Mouse (Mus musculus) embryonic facial prominence, embryonic 12.5 days (tissue): ENCODE results near the gene Dcbld2. TPM values are rescaled to one million over a fixed set of nuclear protein-coding genes. Genes with fewer than 3 reads are reported as not detected.
"Not testable (repeated sequence)": the region's sequence is repeated elsewhere in the genome, so short reads cannot be mapped to it uniquely, and the experiment has no call there.

ENCODE experiments used
- ATAC-seq: fragments of 200-750 bp; cut with Nextera tagmentation; 2 replicates; pipeline ENCODE4 v1.8.0; 2017; ENCODE audit not compliant: insufficient number of reproducible peaks, insufficient read depth, low FRiP score, low TSS enrichment
- H3K27ac ChIP-seq: fragments of 300-500 bp; sonication (generic); 2 replicates; pipeline ENCODE4 v1.5.1; 2016; ENCODE audit warnings: mild to moderate bottlenecking
- H3K27me3 ChIP-seq: fragments of 300-500 bp; sonication (generic); 2 replicates; pipeline ENCODE4 v1.6.1; 2016; ENCODE audit warnings: mild to moderate bottlenecking, moderate library complexity
- H3K36me3 ChIP-seq: fragments of 300-500 bp; sonication (generic); 2 replicates; pipeline ENCODE4 v1.6.1; 2016; ENCODE audit warnings: mild to moderate bottlenecking
- H3K4me1 ChIP-seq: fragments of 300-500 bp; sonication (generic); 2 replicates; pipeline ENCODE4 v1.6.1; 2016
- H3K4me2 ChIP-seq: fragments of 300-500 bp; sonication (generic); replicated peaks from 2 replicates; pipeline ENCODE4 v1.6.1; 2016; ENCODE audit warnings: mild to moderate bottlenecking, moderate library complexity
- H3K4me3 ChIP-seq: fragments of 300-500 bp; sonication (generic); 2 replicates; pipeline ENCODE4 v1.5.1; 2016; ENCODE audit warnings: mild to moderate bottlenecking
- H3K9ac ChIP-seq: fragments of 300-500 bp; sonication (generic); 2 replicates; pipeline ENCODE4 v1.6.1; 2016; ENCODE audit warnings: mild to moderate bottlenecking, moderate library complexity
- H3K9me3 ChIP-seq: fragments of 300-500 bp; sonication (generic); 2 replicates; pipeline ENCODE4 v1.6.1; 2016; ENCODE audit warnings: mild to moderate bottlenecking, moderate library complexity
- WGBS: fragments of 180-500 bp; shearing (Covaris S2); methylation state at CpG from one replicate; pipeline ENCODE4 v1.1.7; 2016; 5-methylcytosine and 5-hydroxymethylcytosine counted together
- polyA plus RNA-seq: library from polyadenylated mRNA; unstranded; fragments of >200 nt; fragmentation: Nextera tagmentation; extraction: Ambion mirVana; gene quantifications from 2 replicates; pipeline ENCODE4 v1.2.1, GENCODE M21; 2016

The Dcbld2 gene
- polyA plus RNA-seq, 1 experiment from 2014 or later: 7.5 TPM

DNA sequence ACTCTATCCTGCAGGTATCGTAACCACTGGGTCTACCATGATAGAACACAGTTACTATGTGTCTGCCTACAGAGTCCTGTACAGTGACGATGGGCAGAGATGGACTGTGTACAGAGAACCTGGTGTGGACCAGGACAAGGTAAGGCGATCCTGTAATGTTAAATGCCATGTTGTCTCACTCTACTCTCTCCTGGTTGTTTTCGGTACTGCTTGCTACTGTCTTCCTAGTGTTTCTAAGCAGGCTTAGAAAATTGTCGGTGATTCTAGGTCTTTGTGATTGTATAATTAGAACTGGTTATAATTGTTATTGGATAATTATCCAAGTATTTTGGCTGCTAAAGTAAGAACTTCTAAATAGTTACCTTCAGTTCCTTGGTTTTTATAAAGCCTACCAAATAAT, 43.4 kb downstream of the Dcbld2 start:
- Histone ChIP-seq H3K27me3 (no peaks in the 10 kb centered on the region), H3K4me1 (no peaks in the 10 kb centered on the region), H3K27ac (no peak overlapping the region), H3K9me3 (no peaks in the 10 kb centered on the region), H3K9ac (no peak overlapping the region), H3K36me3 (peaks cover 22% of the 10 kb centered on the region), H3K4me2 (no peak overlapping the region), H3K4me3 (no peak overlapping the region)
- WGBS: 90% methylated on average over 5 of the region's 5 CpGs
- ATAC-seq: no peak

DNA sequence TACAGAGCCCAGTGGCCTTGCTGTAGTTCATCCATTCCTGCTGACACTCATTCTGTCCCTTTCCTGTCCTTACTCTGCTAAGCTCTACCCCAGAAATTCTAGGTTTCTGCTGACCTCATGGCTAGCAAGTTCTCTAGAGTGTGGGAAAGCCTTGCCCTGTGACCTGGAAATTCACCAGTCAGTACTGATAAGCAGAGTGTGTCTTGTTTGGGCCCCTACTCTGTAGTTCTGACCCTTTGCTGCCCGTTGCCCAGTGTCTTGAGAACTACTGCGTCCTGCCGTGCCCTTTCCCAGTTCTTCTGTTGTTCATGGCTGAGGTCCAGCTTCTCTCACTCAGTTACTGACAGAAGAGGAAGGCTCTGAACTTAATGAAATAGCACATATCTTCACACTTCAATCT, 44.9 kb downstream of the Dcbld2 start:
- Histone ChIP-seq H3K36me3 (peaks cover 18% of the 10 kb centered on the region), H3K4me2 (no peak overlapping the region), H3K27me3 (no peaks in the 10 kb centered on the region), H3K4me3 (no peak overlapping the region), H3K27ac (no peak overlapping the region), H3K9me3 (no peaks in the 10 kb centered on the region), H3K9ac (no peak overlapping the region), H3K4me1 (no peaks in the 10 kb centered on the region)
- ATAC-seq: no peak
- WGBS: 71% methylated on average over 3 of the region's 3 CpGs

DNA sequence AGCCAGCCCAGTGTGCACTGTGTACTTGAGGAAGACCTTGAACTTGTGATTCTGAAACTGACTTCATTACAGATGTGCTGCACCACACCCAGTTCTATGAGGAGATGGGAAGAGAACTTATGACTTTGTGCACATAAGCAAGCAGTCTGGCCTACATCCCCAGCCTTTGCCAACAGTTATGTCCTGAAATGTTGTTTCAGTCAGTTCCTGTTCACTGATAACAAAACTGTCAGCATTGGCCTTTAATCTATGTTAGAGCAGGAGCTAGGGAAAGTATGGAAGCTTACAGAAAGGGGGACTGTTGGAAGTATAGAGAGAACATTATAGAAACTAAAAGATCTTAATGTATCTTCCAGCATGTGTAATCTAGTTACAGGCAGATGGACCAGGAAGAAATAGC, 45.6 kb downstream of the Dcbld2 start:
- H3K36me3 ChIP-seq: peaks cover 23% of the 10 kb centered on the region
- no peak for ATAC-seq
- no peak overlapping the region for H3K27ac ChIP-seq
- H3K4me2 ChIP-seq: no peak overlapping the region
- no peaks in the 10 kb centered on the region for H3K4me1 ChIP-seq
- no peak overlapping the region for H3K9ac ChIP-seq
- H3K4me3 ChIP-seq: no peak overlapping the region
- no peaks in the 10 kb centered on the region for H3K27me3 ChIP-seq
- no peaks in the 10 kb centered on the region for H3K9me3 ChIP-seq

DNA sequence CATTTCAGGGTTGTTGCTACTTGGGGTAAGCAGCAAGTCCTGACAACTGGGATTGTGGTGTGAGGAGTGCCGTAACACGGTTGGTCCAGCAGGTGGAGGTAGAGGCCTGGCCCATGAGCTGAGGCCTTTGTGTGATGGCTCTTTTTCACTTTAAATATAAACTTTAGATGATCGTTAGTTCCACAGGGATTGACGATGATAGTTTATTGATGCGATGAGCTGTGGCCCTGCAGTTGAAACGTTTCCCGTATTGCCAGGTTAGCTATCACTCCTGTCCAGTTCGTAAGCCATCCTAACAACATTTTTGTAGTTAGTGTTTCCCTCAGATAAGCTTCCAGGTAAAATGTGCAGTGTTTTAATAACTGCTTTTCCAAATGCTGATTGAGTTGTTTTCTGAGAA, 46.4 kb downstream of the Dcbld2 start:
- H3K4me2 ChIP-seq: no peak overlapping the region
- no peaks in the 10 kb centered on the region for H3K9me3 ChIP-seq
- H3K27ac ChIP-seq: no peak overlapping the region
- no peak overlapping the region for H3K9ac ChIP-seq
- H3K27me3 ChIP-seq: no peaks in the 10 kb centered on the region
- no peaks in the 10 kb centered on the region for H3K4me1 ChIP-seq
- ATAC-seq: no peak
- no peak overlapping the region for H3K4me3 ChIP-seq
- peaks cover 28% of the 10 kb centered on the region for H3K36me3 ChIP-seq
- 74% methylated on average over 8 of the region's 8 CpGs for WGBS

DNA sequence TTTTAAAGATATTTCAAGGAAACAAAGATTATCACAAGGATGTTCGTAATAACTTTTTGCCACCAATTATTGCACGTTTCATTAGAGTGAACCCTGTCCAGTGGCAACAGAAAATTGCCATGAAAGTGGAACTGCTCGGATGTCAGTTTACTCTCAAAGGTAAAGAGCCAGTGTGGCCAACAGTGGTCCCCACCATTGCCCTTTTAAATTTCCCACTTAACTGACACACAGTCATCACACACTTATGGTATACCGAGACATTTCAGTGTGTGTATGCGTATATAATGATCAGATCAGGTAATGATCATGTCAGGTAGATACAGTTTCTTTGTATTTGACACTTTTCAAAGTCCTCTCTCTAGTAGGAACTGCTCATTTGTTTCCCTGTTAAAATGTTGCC, 46.9 kb downstream of the Dcbld2 start:
- WGBS: 86% methylated on average over 5 of the region's 5 CpGs
- H3K27ac ChIP-seq: no peak overlapping the region
- H3K4me1 ChIP-seq: no peaks in the 10 kb centered on the region
- H3K4me2 ChIP-seq: no peak overlapping the region
- ATAC-seq: no peak
- H3K9ac ChIP-seq: no peak overlapping the region
- no peak overlapping the region for H3K4me3 ChIP-seq
- H3K9me3 ChIP-seq: no peaks in the 10 kb centered on the region
- no peaks in the 10 kb centered on the region for H3K27me3 ChIP-seq
- H3K36me3 ChIP-seq: peaks cover 28% of the 10 kb centered on the region

DNA sequence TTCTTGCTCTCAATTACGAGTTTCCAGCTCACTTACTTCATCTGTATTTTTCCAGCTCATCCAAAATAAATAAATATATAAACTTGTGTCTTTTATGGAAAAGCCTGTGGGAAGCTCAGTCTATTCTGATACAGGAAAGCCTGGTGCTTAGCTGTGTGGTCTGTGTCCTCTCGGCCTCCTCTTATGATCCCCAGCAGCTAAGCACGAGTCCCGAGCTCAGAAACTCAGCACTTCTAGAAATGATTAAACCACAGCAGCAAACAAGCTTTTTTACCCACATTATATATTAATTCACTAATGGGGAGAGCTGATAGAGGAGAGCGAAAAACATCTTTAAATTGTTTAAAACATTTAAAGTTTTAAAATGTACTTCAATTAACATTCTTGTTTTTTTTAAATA, 48.2 kb downstream of the Dcbld2 start:
- WGBS: 92% methylated on average over 5 of the region's 5 CpGs
- no peaks in the 10 kb centered on the region for H3K27me3 ChIP-seq

DNA sequence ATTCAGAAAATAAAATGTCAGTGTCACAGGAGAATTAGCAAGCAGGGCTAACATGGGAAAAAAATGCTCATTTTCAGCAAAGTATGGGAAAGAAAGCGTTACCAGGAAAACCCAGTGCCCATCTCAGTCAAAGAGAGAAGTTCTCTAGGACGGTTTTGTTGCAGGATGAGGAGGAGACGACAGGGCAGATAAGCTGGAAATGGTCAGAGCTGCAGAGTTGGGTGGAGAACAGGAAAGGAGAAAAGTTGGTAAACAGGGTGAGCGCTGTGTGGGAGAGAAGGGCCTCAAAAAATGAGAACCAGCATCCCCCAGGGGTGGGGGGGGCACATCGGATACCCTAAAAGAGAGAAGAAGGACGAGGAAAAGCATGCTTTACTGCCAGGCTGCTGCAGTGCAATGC, 48.7 kb downstream of the Dcbld2 start:
- no peaks in the 10 kb centered on the region for H3K9me3 ChIP-seq
- no peak overlapping the region for H3K27ac ChIP-seq
- no peaks in the 10 kb centered on the region for H3K27me3 ChIP-seq
- no peak overlapping the region for H3K4me2 ChIP-seq
- H3K9ac ChIP-seq: no peak overlapping the region
- no peak for ATAC-seq
- no peak overlapping the region for H3K4me3 ChIP-seq
- 82% methylated on average over 6 of the region's 6 CpGs for WGBS
- H3K4me1 ChIP-seq: no peaks in the 10 kb centered on the region
- H3K36me3 ChIP-seq: peaks cover 31% of the 10 kb centered on the region

More for the DNA sequence above, 48.2 kb downstream of the Dcbld2 start:
- ATAC-seq: no peak
- H3K27ac ChIP-seq: no peak overlapping the region
- no peak overlapping the region for H3K9ac ChIP-seq
- H3K4me3 ChIP-seq: no peak overlapping the region
- H3K4me2 ChIP-seq: no peak overlapping the region
- H3K36me3 ChIP-seq: peaks cover 32% of the 10 kb centered on the region
- no peaks in the 10 kb centered on the region for H3K4me1 ChIP-seq
- H3K9me3 ChIP-seq: no peaks in the 10 kb centered on the region

DNA sequence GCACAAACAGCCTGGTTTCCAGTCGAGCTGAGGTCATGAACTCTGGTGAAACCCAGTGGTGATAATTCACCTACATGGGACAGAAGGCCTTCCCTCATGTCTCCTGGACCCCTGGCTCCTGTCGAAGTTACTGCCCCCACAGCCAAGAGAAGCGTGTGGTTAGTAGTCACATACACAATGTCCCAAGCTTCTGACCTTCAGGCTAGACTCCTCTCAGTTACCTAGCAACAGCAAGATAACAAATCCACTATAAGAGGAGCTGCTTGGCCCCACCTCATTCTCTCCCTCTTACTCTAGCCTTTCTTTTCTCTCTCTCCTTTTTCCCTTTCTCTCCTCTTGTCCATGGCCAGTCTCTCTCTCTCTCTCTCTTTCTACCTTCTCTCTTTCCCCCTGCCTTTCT, 51.7 kb downstream of the Dcbld2 start:
- 50% methylated on average over 3 of the region's 3 CpGs for WGBS
- H3K4me1 ChIP-seq, ATAC-seq, H3K9ac ChIP-seq, H3K4me2 ChIP-seq, H3K27me3 ChIP-seq, H3K9me3 ChIP-seq, H3K27ac ChIP-seq, H3K4me3 ChIP-seq: not testable (repeated sequence)
- peaks cover 54% of the 10 kb centered on the region for H3K36me3 ChIP-seq

DNA sequence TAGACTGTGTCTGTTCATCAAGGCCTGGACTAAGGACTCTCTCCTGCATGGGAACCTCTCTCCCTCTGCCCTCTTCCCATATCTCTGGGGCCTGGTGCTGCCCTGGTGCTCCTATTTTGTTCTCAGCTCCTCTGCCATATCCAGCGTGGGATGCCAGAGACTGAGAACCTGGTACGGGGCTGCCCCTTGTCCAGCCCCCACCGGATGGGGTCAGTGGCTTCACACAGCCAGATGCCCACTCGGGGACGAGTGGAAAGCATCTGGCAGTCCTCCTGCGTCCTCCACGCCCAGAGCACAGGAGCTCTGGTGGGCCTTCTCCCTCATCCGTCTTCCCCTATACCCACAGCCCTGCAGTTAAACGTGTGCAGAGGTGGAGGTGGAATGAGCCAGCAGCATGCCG, 52.1 kb downstream of the Dcbld2 start:
- no peak overlapping the region for H3K4me2 ChIP-seq
- H3K9me3 ChIP-seq: no peaks in the 10 kb centered on the region
- no peak overlapping the region for H3K9ac ChIP-seq
- H3K36me3 ChIP-seq: peaks cover 58% of the 10 kb centered on the region
- no peak overlapping the region for H3K4me3 ChIP-seq
- no peak overlapping the region for H3K27ac ChIP-seq
- H3K27me3 ChIP-seq: no peaks in the 10 kb centered on the region
- 91% methylated on average over 10 of the region's 10 CpGs for WGBS
- H3K4me1 ChIP-seq: no peaks in the 10 kb centered on the region
- no peak for ATAC-seq

DNA sequence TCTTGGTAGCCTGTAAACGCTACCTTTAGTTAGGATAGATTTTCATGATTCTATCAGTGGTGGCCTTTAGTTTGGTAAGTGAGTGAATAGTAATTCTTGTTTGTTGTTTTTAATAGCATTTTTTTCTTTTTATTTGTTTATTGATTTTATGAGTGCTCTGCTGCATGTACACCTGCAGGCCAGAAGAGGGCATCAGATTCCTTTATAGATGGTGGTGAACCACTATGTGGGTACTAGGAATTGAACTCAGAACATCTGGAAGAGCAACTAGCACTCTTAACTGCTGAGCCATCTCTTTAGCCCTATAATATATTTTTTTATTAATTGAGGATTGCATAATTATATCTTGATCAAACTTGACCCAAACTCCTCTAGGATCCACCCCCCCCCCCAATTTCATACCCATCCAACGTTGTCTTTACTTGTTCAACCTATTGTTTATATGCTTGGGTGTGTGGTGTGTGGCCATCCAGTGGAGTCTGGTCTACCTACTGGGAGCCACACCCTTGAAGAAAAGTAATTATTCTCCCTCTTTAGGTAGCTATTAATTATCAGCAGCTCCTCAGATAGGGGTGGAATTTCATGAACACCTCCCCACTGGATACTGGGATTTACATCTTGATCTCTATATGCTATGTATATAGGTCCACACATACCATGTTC, 53.7 kb downstream of the Dcbld2 start:
- 92% methylated on average over 2 of the region's 2 CpGs for WGBS
- no peak overlapping the region for H3K27ac ChIP-seq
- no peaks in the 10 kb centered on the region for H3K27me3 ChIP-seq
- no peak overlapping the region for H3K4me3 ChIP-seq
- no peaks in the 10 kb centered on the region for H3K9me3 ChIP-seq
- peaks cover 70% of the 10 kb centered on the region for H3K36me3 ChIP-seq
- H3K4me1 ChIP-seq: no peaks in the 10 kb centered on the region
- no peak for ATAC-seq
- no peak overlapping the region for H3K9ac ChIP-seq
- no peak overlapping the region for H3K4me2 ChIP-seq

DNA sequence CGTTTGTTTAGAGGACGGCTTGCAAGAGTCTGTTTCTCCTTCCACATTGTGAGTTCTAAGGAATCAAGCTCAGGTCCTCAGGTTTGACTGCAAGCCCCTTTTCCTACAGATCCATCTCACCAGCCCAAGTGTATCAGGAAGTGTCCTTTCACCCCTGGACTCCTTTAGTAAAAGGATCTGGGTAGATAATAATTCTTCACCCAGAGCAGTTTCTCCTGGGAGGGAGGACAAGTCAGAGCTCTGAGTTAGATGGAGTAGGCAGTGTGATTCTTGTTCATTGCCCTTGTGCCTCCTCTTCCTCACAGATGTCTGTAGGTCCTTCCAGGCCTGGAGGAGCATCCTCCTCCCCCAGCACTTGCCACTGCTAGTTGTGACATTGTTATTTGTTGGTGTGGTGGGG, 54.3 kb downstream of the Dcbld2 start:
- ATAC-seq: no peak
- H3K9me3 ChIP-seq: no peaks in the 10 kb centered on the region
- no peak overlapping the region for H3K9ac ChIP-seq
- H3K4me3 ChIP-seq: no peak overlapping the region
- WGBS: 94% methylated on average over 2 of the region's 2 CpGs
- H3K27ac ChIP-seq: no peak overlapping the region
- no peaks in the 10 kb centered on the region for H3K4me1 ChIP-seq
- H3K27me3 ChIP-seq: no peaks in the 10 kb centered on the region
- H3K36me3 ChIP-seq: peaks cover 75% of the 10 kb centered on the region
- H3K4me2 ChIP-seq: no peak overlapping the region

DNA sequence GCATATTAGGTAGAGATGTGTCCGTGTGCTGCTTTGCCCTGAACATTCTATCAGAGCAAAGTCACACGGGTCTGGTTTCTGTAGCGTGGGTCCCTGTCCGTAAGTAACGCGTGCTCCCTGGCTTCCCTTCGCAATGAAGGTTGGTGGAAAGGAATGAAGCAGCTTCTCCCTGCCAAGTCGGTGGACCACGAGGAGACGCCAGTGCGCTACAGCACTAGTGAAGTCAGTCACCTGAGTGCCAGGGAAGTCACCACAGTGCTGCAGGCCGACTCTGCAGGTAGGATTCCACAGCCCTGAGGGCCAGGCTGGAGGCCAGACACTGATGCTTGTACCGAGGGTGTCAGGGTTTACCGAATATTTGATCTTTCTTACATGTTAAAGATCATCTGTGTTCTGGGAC, 55.8 kb downstream of the Dcbld2 start:
- no peak overlapping the region for H3K4me2 ChIP-seq
- H3K9ac ChIP-seq: no peak overlapping the region
- H3K9me3 ChIP-seq: no peaks in the 10 kb centered on the region
- H3K36me3 ChIP-seq: peaks cover 72% of the 10 kb centered on the region
- WGBS: 95% methylated on average over 14 of the region's 14 CpGs
- H3K27ac ChIP-seq: no peak overlapping the region
- no peak overlapping the region for H3K4me3 ChIP-seq
- H3K27me3 ChIP-seq: no peaks in the 10 kb centered on the region
- H3K4me1 ChIP-seq: no peaks in the 10 kb centered on the region
- ATAC-seq: no peak

DNA sequence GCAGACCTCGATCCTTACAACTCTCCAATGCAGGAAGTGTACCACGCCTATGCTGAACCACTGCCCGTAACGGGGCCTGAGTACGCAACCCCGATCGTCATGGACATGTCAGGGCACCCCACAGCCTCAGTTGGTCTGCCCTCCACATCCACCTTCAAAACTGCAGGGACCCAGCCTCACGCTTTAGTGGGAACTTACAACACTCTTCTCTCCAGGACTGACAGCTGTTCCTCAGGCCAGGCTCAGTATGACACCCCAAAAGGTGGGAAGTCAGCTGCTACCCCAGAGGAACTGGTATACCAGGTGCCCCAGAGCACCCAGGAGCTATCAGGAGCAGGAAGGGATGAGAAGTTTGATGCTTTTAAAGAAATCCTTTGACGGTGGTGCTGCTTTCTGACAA, 57.2 kb downstream of the Dcbld2 start:
- Histone ChIP-seq H3K27me3 (no peaks in the 10 kb centered on the region), H3K27ac (no peak overlapping the region), H3K4me3 (no peak overlapping the region), H3K36me3 (peaks cover 64% of the 10 kb centered on the region), H3K9me3 (no peaks in the 10 kb centered on the region), H3K4me2 (no peak overlapping the region), H3K4me1 (no peaks in the 10 kb centered on the region), H3K9ac (no peak overlapping the region)
- ATAC-seq: no peak
- 97% methylated on average over 9 of the region's 9 CpGs for WGBS
